ENCODE assay signal across 9 mouse cellular contexts in genomic region chr7:25904066-25904465, GRCm38 (mm10). TPM values are rescaled to one million over a fixed set of nuclear protein-coding genes. Genes with fewer than 3 reads are reported as not detected.
DNase-seq lines count a peak whose midpoint lies in the region; ATAC-seq and TF ChIP-seq lines count a peak whose summit lies in the region.
"Had no signal": no experiment of that assay in that cellular context is flagged by ENCODE, and none has a peak within 500 bp of the region (broad histone marks: within the 10 kb centered on the region; RNA-seq: fewer than 3 reads in every experiment).

No protein-coding gene starts in this region.

- WGBS in hindbrain, embryonic 10.5 days = 47% methylated on average over 3 of the region's 3 CpGs
- WGBS in hindbrain, embryonic 12.5 days = 44% methylated on average over 3 of the region's 3 CpGs
- WGBS in lung, embryonic 14.5 days = 42% methylated on average over 3 of the region's 3 CpGs
- 48% methylated on average over 3 of the region's 3 CpGs for WGBS in forebrain, embryonic 10.5 days

- 0 out of 2 replicates have a peak, but pooled peaks cover 27% of the 10 kb centered on the region for H3K9me3 ChIP-seq in hindbrain, embryonic 10.5 days
- peaks cover 6% of the 10 kb centered on the region for H3K9me3 ChIP-seq in hindbrain, embryonic 12.5 days (replicated peaks)
- no peaks in the 10 kb centered on the region for H3K9me3 ChIP-seq in lung, embryonic 14.5 days (ENCODE audit: low read depth, low read length)
- H3K9me3 ChIP-seq in forebrain, embryonic 10.5 days = peaks cover 22% of the 10 kb centered on the region
- H3K9me3 ChIP-seq: limb, embryonic 15.5 days had no signal

- H3K27ac ChIP-seq in hindbrain, embryonic 10.5 days = no peak overlapping the region
- no peak overlapping the region for H3K27ac ChIP-seq in hindbrain, embryonic 12.5 days
- H3K27ac ChIP-seq in lung, embryonic 14.5 days (ENCODE audit: low read depth) = no peak overlapping the region
- H3K27ac ChIP-seq in forebrain, embryonic 10.5 days = no peak overlapping the region
- H3K27ac ChIP-seq: limb, embryonic 15.5 days had no signal

- TF ChIP-seq CTCF in lung, embryonic 14.5 days (IDR thresholded peaks at IDR 0.05; ENCODE audit: low read depth) = peak; percentile 60

- H3K27me3 ChIP-seq in hindbrain, embryonic 10.5 days (ENCODE audit: insufficient read depth, poor library complexity, severe bottlenecking) = no peaks in the 10 kb centered on the region
- H3K27me3 ChIP-seq in hindbrain, embryonic 12.5 days = no peaks in the 10 kb centered on the region
- H3K27me3 ChIP-seq in lung, embryonic 14.5 days (ENCODE audit: insufficient read depth, low read length) = no peaks in the 10 kb centered on the region
- H3K27me3 ChIP-seq in forebrain, embryonic 10.5 days (ENCODE audit: poor library complexity, severe bottlenecking) = no peaks in the 10 kb centered on the region
- H3K27me3 ChIP-seq: limb, embryonic 15.5 days had no signal

- DNase-seq in hindbrain, embryonic 10.5 days (ENCODE audit: low spot score) = peak; percentile 10
- DNase-seq in B cell, adult 2 months = peak; percentile 3 to 5
- DNase-seq in c-Kit-positive CD71-negative TER-119-negative erythroid progenitor cells, embryonic 14.5 days (ENCODE audit: low read depth) = peak; percentile 34
- peak; percentile 48 for DNase-seq in lung, embryonic 14.5 days
- no peak for DNase-seq in ovary, postnatal 10 days (ENCODE audit: low spot score)
- DNase-seq in forebrain, embryonic 10.5 days (ENCODE audit: extremely low spot score, low spot score) = no peak
- DNase-seq in cerebellum, postnatal 36 days = no peak

- H3K9ac ChIP-seq in hindbrain, embryonic 12.5 days = no peak overlapping the region
- no peak overlapping the region for H3K9ac ChIP-seq in lung, embryonic 14.5 days
- H3K9ac ChIP-seq: limb, embryonic 15.5 days had no signal

- no peaks in the 10 kb centered on the region for H3K36me3 ChIP-seq in hindbrain, embryonic 10.5 days
- H3K36me3 ChIP-seq in hindbrain, embryonic 12.5 days = no peaks in the 10 kb centered on the region
- H3K36me3 ChIP-seq in lung, embryonic 14.5 days (ENCODE audit: insufficient read depth) = no peaks in the 10 kb centered on the region
- H3K36me3 ChIP-seq in forebrain, embryonic 10.5 days (replicated peaks) = no peaks in the 10 kb centered on the region
- H3K36me3 ChIP-seq: limb, embryonic 15.5 days had no signal

- ATAC-seq in hindbrain, embryonic 12.5 days (ENCODE audit: low FRiP score) = no peak
- no peak for ATAC-seq in lung, embryonic 14.5 days (ENCODE audit: insufficient read depth)

- no peak overlapping the region for H3K4me2 ChIP-seq in hindbrain, embryonic 12.5 days (replicated peaks)
- H3K4me2 ChIP-seq in lung, embryonic 14.5 days = no peak overlapping the region
- H3K4me2 ChIP-seq: limb, embryonic 15.5 days had no signal

- no peak overlapping the region for H3K4me3 ChIP-seq in hindbrain, embryonic 10.5 days
- no peak overlapping the region for H3K4me3 ChIP-seq in hindbrain, embryonic 12.5 days
- H3K4me3 ChIP-seq in lung, embryonic 14.5 days (ENCODE audit: low read depth, low read length) = no peak overlapping the region
- no peak overlapping the region for H3K4me3 ChIP-seq in forebrain, embryonic 10.5 days
- H3K4me3 ChIP-seq: limb, embryonic 15.5 days had no signal

- H3K4me1 ChIP-seq in hindbrain, embryonic 10.5 days (replicated peaks) = no peaks in the 10 kb centered on the region
- no peaks in the 10 kb centered on the region for H3K4me1 ChIP-seq in hindbrain, embryonic 12.5 days
- no peaks in the 10 kb centered on the region; the same call in 1 of the 2 replicates for H3K4me1 ChIP-seq in lung, embryonic 14.5 days (ENCODE audit: insufficient read depth)
- no peaks in the 10 kb centered on the region for H3K4me1 ChIP-seq in forebrain, embryonic 10.5 days
- H3K4me1 ChIP-seq: limb, embryonic 15.5 days had no signal

RNA-seq across cellular contexts. Expression of gene Cyp2b10, which starts 6.6 kb away (rescaled TPM):
- not detected in 2 replicates for polyA plus RNA-seq in hindbrain, embryonic 10.5 days (2016; fragmentation: Nextera tagmentation; extraction: Ambion mirVana)
- not detected in 2 replicates for polyA plus RNA-seq in hindbrain, embryonic 12.5 days (2016; fragmentation: Nextera tagmentation; extraction: Ambion mirVana)
- 0.47 TPM in 1 of 2 replicates, not detected in the other for polyA plus RNA-seq in lung, embryonic 14.5 days (2014; fragmentation: Nextera tagmentation; extraction: Ambion mirVana)
- not detected in 2 replicates for polyA plus RNA-seq in forebrain, embryonic 10.5 days (2016; fragmentation: Nextera tagmentation; extraction: Ambion mirVana)
- polyA plus RNA-seq: limb, embryonic 15.5 days had no signal

Comparison
In these comparisons a context has a peak if more than half of its experiments do, and no peak if none do; other contexts are left out.
1. DNase-seq: peak in hindbrain, embryonic 10.5 days (single experiment), B cell, adult 2 months (2 of 2), c-Kit-positive CD71-negative TER-119-negative erythroid progenitor cells, embryonic 14.5 days (single experiment) and lung, embryonic 14.5 days (single experiment); none in ovary, postnatal 10 days (single experiment), forebrain, embryonic 10.5 days (single experiment) and cerebellum, postnatal 36 days (0 of 2).